Comparison of ENCODE assay signal across 28 mouse cellular contexts in the genomic region with DNA sequence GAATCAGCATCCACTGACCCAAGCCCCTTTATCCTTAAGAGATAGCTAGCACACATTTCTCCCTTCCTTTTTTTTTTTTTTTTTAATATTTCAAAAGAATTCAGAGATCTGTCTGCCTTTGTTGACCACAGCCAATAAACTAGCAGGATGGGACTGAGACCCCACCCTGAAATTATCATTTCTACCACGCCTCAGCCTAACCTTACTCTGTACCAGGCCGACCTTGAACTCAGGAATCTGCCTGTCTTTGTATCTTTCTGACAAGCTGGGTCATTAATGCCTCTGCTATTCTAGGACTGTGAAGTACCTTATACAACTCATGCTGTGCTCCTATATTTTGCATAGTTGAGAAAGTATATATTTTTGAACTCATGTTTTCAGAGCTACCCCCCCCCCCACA. TPM values are rescaled to one million over a fixed set of nuclear protein-coding genes. Genes with fewer than 3 reads are reported as not detected.
DNase-seq lines count a peak whose midpoint lies in the region; ATAC-seq and TF ChIP-seq lines count a peak whose summit lies in the region.
"Had no signal": no experiment of that assay in that cellular context is flagged by ENCODE, and none has a peak within 500 bp of the region (broad histone marks: within the 10 kb centered on the region; RNA-seq: fewer than 3 reads in every experiment).

No protein-coding gene starts in this region.

- 76% methylated on average over 2 of the region's 2 CpGs for WGBS in midbrain, embryonic 11.5 days
- 74% methylated on average over 2 of the region's 2 CpGs for WGBS in midbrain, postnatal 0 days

- no peak for ATAC-seq in midbrain, embryonic 11.5 days (ENCODE audit: low FRiP score)
- ATAC-seq in midbrain, postnatal 0 days (ENCODE audit: low FRiP score), result no peak
- ATAC-seq: activated CD4-positive, CD25-positive, alpha-beta regulatory T cell, adult 4 months; forebrain, embryonic 14.5 days; forebrain, embryonic 16.5 days had no signal

- no peaks in the 10 kb centered on the region for H3K9me3 ChIP-seq in midbrain, embryonic 11.5 days (ENCODE audit: control insufficient read depth, low read length)
- no peaks in the 10 kb centered on the region for H3K9me3 ChIP-seq in midbrain, postnatal 0 days (ENCODE audit: low read length)
- no peaks in the 10 kb centered on the region for H3K9me3 ChIP-seq in ES-E14 (ENCODE audit: control insufficient read depth, insufficient read depth, low read depth, low read length)
- H3K9me3 ChIP-seq: embryonic facial prominence, embryonic 13.5 days; embryonic facial prominence, embryonic 15.5 days; forebrain, embryonic 10.5 days; forebrain, embryonic 12.5 days had no signal

- no peaks in the 10 kb centered on the region for H3K27me3 ChIP-seq in midbrain, embryonic 11.5 days (ENCODE audit: control insufficient read depth, insufficient read depth, low read length)
- H3K27me3 ChIP-seq in midbrain, postnatal 0 days (ENCODE audit: insufficient read depth, low read length), result no peaks in the 10 kb centered on the region
- H3K27me3 ChIP-seq: embryonic facial prominence, embryonic 15.5 days had no signal

- peak; percentile 65 for DNase-seq in midbrain, embryonic 11.5 days (ENCODE audit: low spot score, missing footprints)
- DNase-seq in midbrain, postnatal 0 days (ENCODE audit: low spot score), result no peak
- no peak for DNase-seq in ES-E14 (ENCODE audit: low read depth, low spot score)
- no peak for DNase-seq in spleen, adult 12 weeks (ENCODE audit: low spot score)
- DNase-seq in spleen, postnatal 36 days (ENCODE audit: low spot score in 2 of 2), result no peak
- DNase-seq: adrenal gland, adult 8-10 months; adrenal gland, postnatal 14 days; adrenal gland, postnatal 36 days; cerebellum, adult 18-20 months; cerebellum, adult 8-10 months; cerebellum, adult 9-11 months; cerebellum, postnatal 14 days; cerebellum, postnatal 36 days; embryo, embryonic 11 days had no signal

- in situ Hi-C loops in ES-E14 (cut with MboI; ENCODE audit: low sequenced_read_pairs in 2 of 2, unreplicated experiment in 2 of 2), result no loop called here

- H3K27ac ChIP-seq in midbrain, embryonic 11.5 days (ENCODE audit: low read depth, low read length), result no peak overlapping the region
- no peak overlapping the region for H3K27ac ChIP-seq in midbrain, postnatal 0 days (ENCODE audit: low read depth, low read length)
- no peak overlapping the region for H3K27ac ChIP-seq in ES-E14 (ENCODE audit: insufficient read depth, low read depth, low read length, poor library complexity, severe bottlenecking)
- H3K27ac ChIP-seq: embryonic facial prominence, embryonic 13.5 days; embryonic facial prominence, embryonic 15.5 days; forebrain, embryonic 10.5 days; forebrain, embryonic 12.5 days had no signal

- H3K4me1 ChIP-seq in midbrain, embryonic 11.5 days (ENCODE audit: control insufficient read depth, insufficient read depth, low read length), result peaks cover 7% of the 10 kb centered on the region
- H3K4me1 ChIP-seq in midbrain, postnatal 0 days (ENCODE audit: insufficient read depth, low read length), result 0 out of 2 replicates have a peak, but pooled peaks cover 2% of the 10 kb centered on the region
- peaks cover 7 to 19% of the 10 kb centered on the region in 2 experiments for H3K4me1 ChIP-seq in ES-E14 (ENCODE audit: control insufficient read depth in 2 of 2, insufficient read depth in 2 of 2, low read length in 2 of 2, poor library complexity in 1 of 2)
- H3K4me1 ChIP-seq: embryonic facial prominence, embryonic 13.5 days; embryonic facial prominence, embryonic 15.5 days had no signal

- H3K36me3 ChIP-seq in midbrain, embryonic 11.5 days (ENCODE audit: control insufficient read depth, insufficient read depth, low read length), result no peaks in the 10 kb centered on the region
- no peaks in the 10 kb centered on the region for H3K36me3 ChIP-seq in midbrain, postnatal 0 days (ENCODE audit: insufficient read depth, low read length)
- H3K36me3 ChIP-seq in ES-E14 (ENCODE audit: control insufficient read depth, insufficient read depth, low read length, poor library complexity, severe bottlenecking), result no peaks in the 10 kb centered on the region
- H3K36me3 ChIP-seq: embryonic facial prominence, embryonic 13.5 days; embryonic facial prominence, embryonic 15.5 days; forebrain, embryonic 10.5 days; forebrain, embryonic 12.5 days had no signal

- H3K4me2 ChIP-seq in midbrain, embryonic 11.5 days, result no peak overlapping the region
- H3K4me2 ChIP-seq in midbrain, postnatal 0 days (ENCODE audit: low read depth, low read length, poor library complexity, severe bottlenecking), result no peak overlapping the region
- H3K4me2 ChIP-seq: embryonic facial prominence, embryonic 13.5 days; embryonic facial prominence, embryonic 15.5 days; forebrain, embryonic 12.5 days had no signal

- no peak overlapping the region for H3K9ac ChIP-seq in midbrain, embryonic 11.5 days (ENCODE audit: low read length)
- no peak overlapping the region for H3K9ac ChIP-seq in midbrain, postnatal 0 days (replicated peaks; ENCODE audit: low read length, poor library complexity, severe bottlenecking)
- no peak overlapping the region for H3K9ac ChIP-seq in ES-E14 (ENCODE audit: insufficient read depth, low read depth, low read length, poor library complexity, severe bottlenecking)
- H3K9ac ChIP-seq: embryonic facial prominence, embryonic 13.5 days; embryonic facial prominence, embryonic 15.5 days; forebrain, embryonic 12.5 days had no signal

- H3K4me3 ChIP-seq in midbrain, embryonic 11.5 days (ENCODE audit: low read depth, low read length), result no peak overlapping the region
- no peak overlapping the region for H3K4me3 ChIP-seq in midbrain, postnatal 0 days (ENCODE audit: low read depth, low read length)
- no peak overlapping the region for H3K4me3 ChIP-seq in ES-E14 (ENCODE audit: insufficient read depth in 1 of 2, low read depth in 1 of 2, low read length in 2 of 2, poor library complexity in 1 of 2, severe bottlenecking in 1 of 2)
- H3K4me3 ChIP-seq: embryonic facial prominence, embryonic 13.5 days; embryonic facial prominence, embryonic 15.5 days; erythroblast, embryonic 14.5 days; forebrain, embryonic 10.5 days; forebrain, embryonic 12.5 days had no signal

- TF ChIP-seq CTCF in midbrain, postnatal 0 days (IDR thresholded peaks at IDR 0.05), result no peak

TF ChIP-seq in ES-E14, 5 proteins besides CTCF, POLR2A, EP300 and RAD21:
- TF ChIP-seq ZNF384 (IDR thresholded peaks at IDR 0.05; ENCODE audit: low read depth, low read length) (0 out of 2 replicates have a peak, but pooled peaks have one; percentile 26), ZC3H11A (IDR thresholded peaks at IDR 0.05; ENCODE audit: borderline replicate concordance, low read depth, low read length) (no peak)

RNA-seq across cellular contexts. Expression of a gene that starts 44.2 kb away (rescaled TPM):
- polyA plus RNA-seq in midbrain, embryonic 11.5 days (2014; fragmentation: Nextera tagmentation; extraction: Ambion mirVana), result not detected in 2 replicates
- not detected in 2 replicates for total RNA-seq in midbrain, postnatal 0 days (2014; rRNA removed)
- polyA plus RNA-seq in midbrain, postnatal 0 days (2015; fragmentation: Nextera tagmentation; extraction: Ambion mirVana), result not detected in 2 replicates
- not detected in 2 replicates for total RNA-seq in ES-E14 (2012; rRNA removed)
- total RNA-seq: adrenal gland, adult 18-20 months; adrenal gland, adult 8-10 months; adrenal gland, postnatal 14 days; adrenal gland, postnatal 36 days; common myeloid progenitor, adult 5-6 weeks; MEL had no signal
- polyA plus RNA-seq: activated CD4-positive, CD25-positive, alpha-beta regulatory T cell, adult 4 months; C2C12; embryonic facial prominence, embryonic 11.5 days; embryonic facial prominence, embryonic 13.5 days; embryonic facial prominence, embryonic 15.5 days; erythroblast, embryonic 14.5 days; forebrain, embryonic 10.5 days; forebrain, embryonic 12.5 days; forebrain, embryonic 14.5 days; forebrain, embryonic 16.5 days; frontal cortex, adult 2 months had no signal
